Mouse (Mus musculus) embryonic fibroblast, embryonic 13.5 days (primary cell): Measurements from ENCODE around the gene Gm17654.
"Not testable (repeated sequence)": the region's sequence is repeated elsewhere in the genome, so short reads cannot be mapped to it uniquely, and the experiment has no call there.

Source experiments
- CTCF ChIP-seq: IDR thresholded peaks from 2 replicates; pipeline ENCODE4 v1.5.1; 2011; ENCODE audit warnings: mild to moderate bottlenecking, control low read depth, low read length, moderate library complexity, borderline replicate concordance; ENCODE audit not compliant: insufficient read depth
- POLR2A ChIP-seq: IDR thresholded peaks from 2 replicates; pipeline ENCODE4 v1.6.1; 2011; ENCODE audit warnings: low read depth, mild to moderate bottlenecking, control low read depth, low read length, moderate library complexity

GRCm38 (mm10) chr14:43531052-43532010 is 47.6 kb downstream of the Gm17654 start:
- TF ChIP-seq POLR2A, CTCF: not testable (repeated sequence)
